Mouse (Mus musculus) right cerebral cortex, adult 2 months (tissue): ENCODE results near the gene Msx1.
"Not testable (repeated sequence)": the region's sequence is repeated elsewhere in the genome, so short reads cannot be mapped to it uniquely, and the experiment has no call there.

Experiments used
- DNase-seq, 2 experiments: peaks; one replicate each; pipeline ENCODE4 v3.0.0; 2021 to 2022; ENCODE audit warnings: low spot score in 2 of 2

Msx1 gene

GRCm38 (mm10) chr5:37824461-37824795, at the start of gene Msx1:
TSS of gene Msx1 (minus strand) at chr5:37824583.
- DNase-seq: peak in 1 of 2 experiments; percentile 51

GRCm38 (mm10) chr5:37865471-37865870, 41.1 kb upstream of the Msx1 start:
- DNase-seq: no peak

- no peak for DNase-seq
Measured at GRCm38 (mm10) chr5:37864309-37864708, 39.9 kb upstream of the Msx1 start.

DNA sequence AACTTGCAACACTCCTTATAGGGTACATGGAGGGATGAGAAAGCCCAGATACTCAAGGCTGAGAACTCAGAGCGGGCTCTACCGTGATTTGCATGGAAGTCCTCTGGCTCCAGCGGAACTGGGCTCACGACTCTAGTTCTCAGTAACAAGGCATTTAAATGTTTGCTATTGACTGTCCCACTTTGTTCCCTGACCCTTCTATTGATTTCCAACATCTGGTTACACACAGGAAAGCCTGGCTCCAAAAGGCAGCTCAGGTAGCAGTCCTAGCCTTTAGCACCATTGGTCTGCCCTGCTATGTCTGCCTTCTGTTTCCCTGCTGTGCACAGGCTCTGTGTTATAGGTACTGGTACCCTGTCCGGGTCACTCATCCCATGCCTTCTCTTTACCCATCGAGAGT, 36.5 kb upstream of the Msx1 start:
- DNase-seq: no peak

DNA sequence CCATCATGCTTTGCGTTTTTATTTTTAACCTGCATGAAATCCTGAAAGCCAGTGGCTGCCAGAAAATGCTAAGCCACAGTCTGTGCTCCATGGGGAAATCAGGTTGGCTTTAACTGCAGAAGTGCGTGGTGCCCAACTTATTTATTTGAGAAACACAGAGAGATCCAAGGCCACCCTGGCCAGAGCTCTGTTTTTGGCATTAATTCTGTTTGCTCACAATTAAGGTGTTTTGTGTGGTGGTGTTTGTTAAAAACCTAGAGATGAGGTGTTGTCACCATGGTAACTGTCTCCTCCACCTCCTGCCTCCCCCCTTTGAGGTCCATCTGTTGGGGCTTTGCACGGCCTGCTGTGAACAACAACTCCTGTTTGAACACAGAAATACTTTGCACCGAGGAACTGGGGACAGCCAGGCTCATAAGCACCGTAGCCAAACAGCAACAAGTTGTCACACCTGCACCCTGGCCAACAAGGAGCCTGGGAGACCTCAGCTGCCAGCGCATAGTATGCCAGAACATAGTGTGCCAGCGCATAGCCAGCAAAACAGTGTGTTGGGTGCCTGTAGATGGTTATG, 35.9 kb upstream of the Msx1 start:
- DNase-seq: peak; percentile 60 to 76

DNA sequence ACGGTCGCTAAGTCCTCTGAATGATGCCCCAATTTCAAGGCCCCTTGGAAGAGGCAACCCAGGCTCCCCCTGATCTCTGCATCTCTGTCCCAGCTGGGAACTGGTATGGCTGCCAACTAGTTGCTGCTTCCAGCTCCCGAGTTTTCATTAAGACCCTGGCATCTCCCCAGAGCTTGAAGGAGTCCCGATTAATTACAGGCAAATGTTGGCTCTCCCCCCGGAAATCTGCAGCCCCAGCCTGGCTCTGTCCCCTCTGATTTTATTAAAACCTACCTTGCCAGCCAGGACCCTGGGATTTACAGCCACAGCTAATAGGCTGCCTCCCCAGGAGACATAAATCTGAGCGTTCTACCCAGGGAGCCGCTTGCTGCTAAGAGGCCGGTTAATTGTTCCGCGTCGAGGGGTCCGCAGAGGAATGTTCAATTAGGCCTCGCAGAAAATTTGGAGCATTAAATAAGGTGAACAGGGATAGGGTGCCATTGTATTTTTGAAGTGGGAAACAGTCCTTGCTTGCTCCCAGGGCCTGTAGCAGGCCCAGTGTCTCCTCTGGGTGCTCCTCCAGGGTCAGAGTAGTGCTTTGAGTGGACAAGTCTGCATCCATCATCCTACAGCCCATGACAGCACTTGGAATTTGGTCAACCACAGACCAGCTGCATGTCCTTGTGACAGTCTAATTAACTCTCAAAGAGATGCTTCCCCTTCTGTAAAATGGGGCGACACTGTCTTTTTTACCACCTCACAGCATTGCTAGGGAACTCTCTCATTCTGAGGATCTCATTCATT, 33.6 kb upstream of the Msx1 start:
- peak; percentile 16 to 22 for DNase-seq

GRCm38 (mm10) chr5:37856057-37856456, 31.7 kb upstream of the Msx1 start:
- no peak for DNase-seq

DNA sequence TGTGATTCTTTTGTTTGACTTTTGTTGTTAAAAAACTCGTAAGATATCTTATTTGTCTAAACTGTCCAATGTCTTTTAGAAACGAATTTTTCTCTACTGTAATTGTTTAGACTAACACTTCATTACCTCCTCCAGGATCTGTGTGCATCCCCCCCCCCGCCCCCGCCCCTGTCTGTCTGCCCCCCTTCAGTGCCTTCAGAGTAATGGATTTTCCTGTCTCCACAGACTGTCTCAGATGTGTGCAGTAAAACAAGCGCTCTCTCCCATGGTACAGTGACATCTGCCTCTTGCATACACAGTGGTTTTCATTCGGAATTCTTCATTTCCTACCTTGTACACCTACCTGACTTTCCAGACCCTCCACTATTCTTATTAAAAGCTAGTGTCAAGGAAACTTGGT, 29.9 kb upstream of the Msx1 start:
- no peak for DNase-seq

DNA sequence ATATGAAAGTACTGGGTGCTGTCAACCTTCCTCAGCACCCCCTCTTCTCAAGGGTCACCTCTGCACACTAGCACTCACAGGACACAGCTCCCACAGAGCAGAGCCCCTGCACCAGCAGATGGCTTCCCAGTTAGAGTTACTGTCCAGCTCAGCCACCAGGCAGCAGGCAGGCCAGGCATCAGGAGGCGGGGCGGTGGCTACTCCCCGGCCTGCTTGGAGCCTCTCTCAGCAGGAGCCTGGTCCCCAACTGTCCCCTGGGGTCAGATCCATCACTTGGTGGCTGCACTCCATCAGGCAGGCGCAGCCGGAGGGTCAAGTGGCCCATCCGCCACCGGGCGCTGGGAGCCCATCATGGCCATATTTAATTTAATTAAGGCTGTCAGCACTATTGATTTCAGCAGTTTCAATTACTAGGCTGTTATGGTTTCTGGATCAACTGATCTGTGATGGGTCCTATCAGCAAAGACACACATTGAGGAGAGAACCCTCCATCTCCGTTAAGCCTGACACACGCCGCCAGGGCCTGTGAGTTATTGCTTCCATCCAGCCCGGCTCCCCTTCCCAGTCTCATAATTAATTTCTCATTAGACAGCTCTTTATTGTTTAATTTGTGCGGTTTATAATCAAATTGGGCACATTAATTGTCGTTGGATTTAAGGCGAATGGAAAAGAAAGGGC, 27.1 kb upstream of the Msx1 start:
- no peak for DNase-seq

DNA sequence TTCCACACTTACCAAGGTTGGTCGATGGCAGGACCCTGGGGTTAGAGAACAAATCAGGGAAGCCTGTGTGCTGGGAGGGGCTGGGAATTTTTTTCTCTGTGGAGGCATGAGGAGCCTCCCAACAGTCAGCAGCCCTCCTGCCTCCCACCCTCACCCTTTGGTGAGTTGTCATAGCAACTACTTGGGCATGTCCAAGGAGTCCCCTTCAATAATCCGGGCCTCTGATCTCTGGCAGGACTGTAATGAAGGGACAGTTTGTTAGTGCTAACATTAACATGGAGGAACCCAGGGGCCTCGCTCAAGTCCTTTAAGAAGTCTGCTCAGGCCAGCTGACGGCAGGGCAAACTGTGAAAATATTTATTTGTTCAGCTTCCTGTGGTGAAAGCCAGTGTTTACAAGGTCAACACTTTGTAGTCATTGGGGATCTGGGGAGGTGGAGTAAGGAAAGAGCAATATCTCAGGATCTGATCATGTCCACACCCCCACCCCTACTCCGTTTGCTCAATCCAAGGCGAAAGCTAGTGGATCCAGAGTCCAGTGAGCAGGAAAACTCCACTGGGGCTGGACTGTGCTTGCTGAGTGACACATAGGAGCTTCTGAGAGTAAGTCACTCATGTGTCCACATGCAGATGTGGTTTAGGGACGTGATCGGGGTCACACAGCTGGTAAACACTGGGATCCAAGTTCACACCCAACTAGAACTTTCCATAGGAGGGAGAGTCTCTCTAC, 24.8 kb upstream of the Msx1 start:
- no peak for DNase-seq

GRCm38 (mm10) chr5:37836267-37836646, 11.9 kb upstream of the Msx1 start:
- no peak for DNase-seq

- no peak for DNase-seq
Measured at GRCm38 (mm10) chr5:37835590-37836266, 11.3 kb upstream of the Msx1 start.

- DNase-seq: no peak
Measured at GRCm38 (mm10) chr5:37832766-37833165, 8.4 kb upstream of the Msx1 start.

- no peak for DNase-seq
Measured at GRCm38 (mm10) chr5:37832031-37832430, 7.6 kb upstream of the Msx1 start.

DNA sequence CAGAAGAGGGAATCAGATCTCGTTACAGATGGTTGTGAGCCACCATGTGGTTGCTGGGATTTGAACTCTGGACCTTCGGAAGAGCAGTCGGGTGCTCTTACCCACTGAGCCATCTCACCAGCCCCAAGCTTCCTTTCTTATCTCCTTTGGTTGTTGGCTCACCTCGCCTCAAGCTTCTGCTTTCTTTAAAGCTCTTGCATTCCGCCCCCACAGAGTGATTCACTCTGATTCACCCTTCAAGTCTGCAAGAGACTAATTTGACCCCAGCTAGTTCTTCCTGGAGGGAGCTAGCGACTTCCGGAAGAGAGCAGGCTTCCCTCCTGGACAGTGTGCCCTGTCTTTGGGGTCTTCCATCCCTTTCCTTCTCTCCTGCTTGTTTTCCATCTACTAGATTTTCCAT, 6.1 kb upstream of the Msx1 start:
- DNase-seq: not testable (repeated sequence)

DNA sequence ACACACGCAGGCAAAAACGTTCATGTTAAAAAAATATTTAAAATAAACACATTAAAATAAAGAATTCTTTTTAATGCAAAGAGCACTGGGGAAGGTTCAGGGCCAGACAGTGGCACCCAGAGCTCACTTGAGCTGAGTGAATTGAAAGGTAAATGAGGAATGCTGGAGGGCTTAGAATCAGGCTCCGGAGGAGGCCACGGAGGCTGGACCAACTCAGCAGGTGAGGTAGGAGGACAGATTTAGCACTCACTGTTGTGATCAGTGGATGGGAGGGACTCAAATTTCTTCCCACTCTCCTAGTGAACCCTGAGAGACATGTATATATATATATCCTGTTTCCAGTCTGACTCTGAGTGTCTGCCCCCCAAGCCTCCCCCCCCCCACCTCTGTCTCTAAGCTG, 5.5 kb upstream of the Msx1 start:
- no peak for DNase-seq

GRCm38 (mm10) chr5:37829296-37829670, 4.9 kb upstream of the Msx1 start:
- DNase-seq: no peak

- no peak for DNase-seq
Measured at GRCm38 (mm10) chr5:37828591-37829295, 4.4 kb upstream of the Msx1 start.

- DNase-seq: no peak
Measured at GRCm38 (mm10) chr5:37828001-37828400, 3.6 kb upstream of the Msx1 start.

DNA sequence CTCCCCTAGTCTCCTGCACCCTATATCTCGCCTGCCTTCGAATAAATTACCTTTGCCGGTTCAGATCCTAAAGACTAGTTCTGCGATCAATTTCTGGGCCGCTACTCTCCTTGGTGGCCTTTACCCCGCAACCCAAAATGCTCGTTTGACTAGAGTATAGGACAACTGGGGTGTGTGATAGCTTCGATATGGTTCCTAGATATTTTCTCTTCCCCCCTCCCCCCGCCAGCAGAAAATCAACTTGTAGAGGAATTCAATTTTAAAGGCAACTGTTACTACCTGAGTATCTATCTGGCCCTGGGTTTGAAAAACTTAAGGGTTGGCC, 3.2 kb upstream of the Msx1 start:
- DNase-seq: no peak
